Mouse (Mus musculus) erythroblast, embryonic 14.5 days (primary cell): ENCODE measurements around the gene Papolb.

Experiments used
- GATA1 ChIP-seq: IDR thresholded peaks from 2 replicates; pipeline ENCODE4 v1.6.1; 2012; ENCODE audit warnings: low read length, inconsistent platforms, mixed read lengths
- TAL1 ChIP-seq: IDR thresholded peaks from 3 replicates; pipeline ENCODE4 v1.6.1; 2012; ENCODE audit warnings: low read length, inconsistent platforms, mixed read lengths

- TF ChIP-seq GATA1: no peak
- no peak for TF ChIP-seq TAL1
Measured at GRCm38 (mm10) chr5:142486654-142487053, 43.2 kb downstream of the Papolb start.
